Mouse (Mus musculus): Measurements from ENCODE around the gene Trub1. TPM values are rescaled to one million over a fixed set of nuclear protein-coding genes. Genes with fewer than 3 reads are reported as not detected.

Trub1 gene
- total RNA-seq, 2 experiments from 2014 or later, result 18.5 to 18.8 TPM

DNA sequence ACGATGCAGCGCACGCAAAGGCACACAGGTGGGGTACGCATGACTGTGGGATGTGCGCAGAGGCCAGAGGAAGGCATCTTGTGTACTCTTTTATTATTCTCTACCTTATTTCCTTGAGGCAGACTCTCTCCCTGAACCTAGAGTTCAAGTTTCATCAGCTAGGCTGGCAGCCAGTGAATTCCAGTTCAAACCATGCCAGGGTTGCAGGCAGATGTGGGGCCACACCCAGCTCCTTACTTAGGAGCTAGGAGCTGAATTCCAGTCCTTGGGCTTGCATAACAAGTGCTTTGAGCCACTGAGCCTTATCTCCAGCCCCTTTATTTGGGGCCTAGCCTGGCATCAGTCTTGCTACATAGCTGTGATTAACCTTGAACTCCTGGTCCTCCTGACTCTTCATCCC lies 13.4 kb upstream of the Trub1 start:
- DNase-seq (ENCODE audit: low spot score in 2 of 2), result no peak

DNA sequence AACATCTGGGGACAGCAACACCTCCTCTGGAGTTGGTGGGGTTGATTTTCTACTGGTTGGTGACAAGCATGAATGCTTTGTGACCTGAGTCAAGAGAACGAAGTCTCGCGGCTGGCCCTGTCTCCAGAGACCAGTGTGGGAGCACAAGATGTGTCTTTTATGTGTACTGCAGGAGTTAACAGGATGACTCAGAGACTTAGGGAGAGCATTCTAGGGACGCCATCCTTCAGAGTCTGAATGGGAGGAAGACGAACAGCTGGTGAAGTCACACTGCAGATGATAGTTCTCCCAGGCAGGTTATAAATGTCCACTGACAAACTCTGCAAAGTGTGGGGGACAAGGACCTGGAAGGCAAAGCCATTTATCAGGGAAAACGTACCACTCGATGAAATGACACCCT lies 11.2 kb upstream of the Trub1 start:
- no peak for DNase-seq (ENCODE audit: low spot score in 2 of 2)

DNA sequence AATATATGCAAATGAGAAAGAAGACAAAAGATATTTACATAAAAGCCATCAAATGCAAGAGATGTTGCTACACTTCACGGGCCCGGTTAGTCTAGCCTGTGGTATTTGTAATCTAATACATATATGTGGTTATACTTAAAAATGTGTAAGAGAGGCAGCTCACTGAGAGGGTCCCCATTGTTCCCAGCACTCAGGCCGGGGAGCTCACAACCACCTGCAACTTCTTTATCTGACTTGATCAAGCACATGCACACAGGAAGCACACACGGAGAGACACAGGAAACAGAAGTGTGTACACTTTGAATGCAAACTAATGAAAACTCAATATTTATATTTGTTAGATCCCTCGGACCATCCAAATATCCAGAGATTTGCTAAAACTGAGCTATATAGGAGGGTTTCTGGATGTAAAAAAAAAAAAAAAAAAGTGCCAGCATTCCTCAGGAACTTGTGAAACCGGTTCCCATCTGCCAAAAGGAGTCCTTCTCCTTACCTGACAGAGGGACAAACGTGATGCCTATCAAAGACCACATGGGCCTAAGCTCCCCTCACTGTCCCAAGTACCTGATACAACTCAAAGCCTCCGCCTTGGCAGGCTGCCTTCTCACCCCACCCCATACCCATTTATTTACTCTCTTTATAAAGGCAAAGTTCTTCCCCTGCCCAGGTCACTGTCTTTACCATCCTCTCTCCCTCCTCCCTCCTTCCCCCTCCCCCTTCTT lies 9.6 kb upstream of the Trub1 start:
- DNase-seq (ENCODE audit: low spot score in 2 of 2), result no peak

DNA sequence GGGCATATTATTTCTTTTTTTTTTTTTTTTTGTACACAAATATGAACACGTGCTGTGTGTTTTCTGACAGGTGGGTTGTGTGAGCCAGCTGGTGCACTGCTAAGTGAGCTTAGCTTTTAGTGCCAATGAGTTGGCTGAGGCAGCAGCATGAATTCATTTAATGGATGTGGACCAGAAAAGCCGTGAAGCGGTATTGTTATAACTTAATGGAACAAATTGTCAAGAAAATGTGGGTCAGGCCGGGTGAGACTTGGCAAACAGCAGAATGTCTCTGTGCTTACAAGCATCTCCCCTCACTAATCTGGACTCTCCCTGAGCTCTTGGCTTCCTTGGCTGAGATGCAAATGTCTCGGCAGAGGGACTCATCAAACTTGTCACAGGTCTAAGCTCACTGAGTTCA lies 7.7 kb upstream of the Trub1 start:
- DNase-seq (ENCODE audit: low spot score in 2 of 2), result peak in 1 of 2 experiments; percentile 27

DNA sequence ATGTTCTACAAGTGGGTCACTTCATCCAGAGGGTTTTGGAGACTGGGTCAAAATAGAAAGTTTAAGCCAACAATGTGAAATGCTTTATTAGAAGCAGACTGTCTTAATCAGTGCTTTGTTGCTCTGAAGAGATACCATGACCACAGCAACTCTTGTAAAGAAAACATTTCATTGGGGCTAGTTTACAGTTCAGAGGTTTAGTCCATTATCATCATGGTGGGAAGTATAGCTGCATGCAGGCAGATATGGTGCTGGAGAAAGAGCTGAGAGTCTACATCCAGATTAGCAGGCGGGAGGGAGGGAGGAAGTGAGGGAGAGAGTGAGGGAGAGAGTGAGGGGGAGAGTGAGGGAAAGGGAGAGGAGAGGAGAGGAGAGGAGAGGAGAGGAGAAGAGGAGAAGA lies 1.9 kb upstream of the Trub1 start:
- DNase-seq (ENCODE audit: low spot score in 2 of 2), result no peak

DNA sequence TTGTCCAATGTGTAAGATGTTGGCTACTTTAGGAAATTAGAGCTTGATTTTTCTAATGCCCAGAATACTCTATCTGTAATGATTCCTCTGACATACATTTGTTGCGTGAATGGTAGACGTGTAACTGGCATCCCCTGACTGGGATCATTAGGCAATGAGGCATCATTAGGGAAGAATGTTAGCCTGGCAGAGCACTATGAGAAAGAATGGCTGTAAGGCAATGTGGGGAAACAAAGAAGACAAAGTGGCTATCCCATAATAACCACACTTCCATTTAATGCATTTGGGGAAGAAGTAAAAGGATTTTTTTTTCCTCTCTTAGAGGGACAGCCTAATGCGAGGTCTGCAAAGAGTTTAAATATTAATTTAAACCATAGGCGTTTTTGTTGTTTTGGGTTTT lies 950 bp upstream of the Trub1 start:
- DNase-seq (ENCODE audit: low spot score in 2 of 2), result no peak

DNA sequence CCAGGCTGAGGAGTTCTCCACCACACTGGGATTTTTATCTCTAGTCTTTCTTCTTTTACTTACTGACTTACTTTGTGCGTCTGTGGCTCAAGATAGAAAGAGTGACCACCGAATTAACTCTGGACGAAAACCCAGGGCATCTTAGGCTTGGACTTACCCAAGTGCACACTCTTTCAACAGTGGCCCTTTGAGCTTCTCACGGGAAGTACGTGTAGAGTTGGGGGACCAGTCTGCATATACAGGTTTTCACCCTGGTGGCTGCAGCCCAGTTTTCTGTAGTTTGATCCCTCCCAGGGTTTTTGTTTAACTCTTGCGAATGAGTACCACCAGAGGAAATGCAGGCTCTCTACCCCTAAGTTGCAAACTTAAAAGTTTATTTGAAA lies 497 bp downstream of the Trub1 start:
- no peak for DNase-seq (ENCODE audit: low spot score in 2 of 2)

DNA sequence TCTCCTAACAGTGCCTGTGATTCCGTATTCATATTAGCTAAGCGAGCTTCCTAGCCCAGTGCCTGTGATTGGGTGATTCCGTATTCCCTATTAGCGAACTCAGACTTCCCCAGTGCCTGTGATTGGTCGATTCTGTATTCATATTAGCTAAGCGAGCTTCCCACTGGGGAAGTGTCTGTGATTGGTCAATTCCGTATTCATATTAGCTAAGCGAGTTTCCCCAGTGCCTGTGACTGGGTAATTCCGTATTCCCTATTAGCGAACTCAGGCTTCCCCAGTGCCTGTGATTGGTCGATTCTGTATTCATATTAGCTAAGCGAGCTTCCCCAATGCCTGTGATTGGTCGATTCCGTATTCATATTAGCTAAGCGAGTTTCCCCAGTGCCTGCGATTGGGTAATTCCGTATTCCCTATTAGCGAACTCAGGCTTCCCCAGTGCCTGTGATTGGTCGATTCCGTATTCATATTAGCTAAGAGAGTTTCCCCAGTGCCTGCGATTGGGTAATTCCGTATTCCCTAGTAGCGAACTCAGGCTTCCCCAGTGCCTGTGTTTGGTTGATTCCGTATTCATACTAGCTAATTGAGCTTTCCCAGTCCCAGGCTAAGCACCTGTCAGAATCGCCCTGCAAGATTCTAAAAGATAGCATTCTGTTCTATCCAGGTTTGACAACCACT lies 2.7 kb downstream of the Trub1 start:
- DNase-seq (ENCODE audit: low spot score in 2 of 2), result no peak

DNA sequence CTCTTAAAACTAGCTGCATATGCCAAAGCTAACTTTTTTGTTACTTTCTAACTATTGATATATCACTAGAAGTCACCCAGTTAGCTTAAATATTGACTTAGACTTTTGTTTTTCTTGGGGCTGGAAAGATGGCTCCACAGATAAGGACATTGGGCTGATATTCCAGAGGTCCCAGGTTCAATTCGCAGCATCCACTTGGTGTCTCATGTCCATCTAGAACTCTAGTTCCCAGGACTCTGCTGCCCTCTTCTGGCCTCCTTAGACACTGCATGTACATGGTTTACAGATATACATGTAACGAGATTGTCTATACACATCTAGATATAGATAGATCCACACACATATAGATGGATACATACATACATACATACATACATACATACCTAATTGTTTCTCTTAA lies 4.4 kb downstream of the Trub1 start:
- peak in 1 of 2 experiments; percentile 66 for DNase-seq (ENCODE audit: low spot score in 2 of 2)

DNA sequence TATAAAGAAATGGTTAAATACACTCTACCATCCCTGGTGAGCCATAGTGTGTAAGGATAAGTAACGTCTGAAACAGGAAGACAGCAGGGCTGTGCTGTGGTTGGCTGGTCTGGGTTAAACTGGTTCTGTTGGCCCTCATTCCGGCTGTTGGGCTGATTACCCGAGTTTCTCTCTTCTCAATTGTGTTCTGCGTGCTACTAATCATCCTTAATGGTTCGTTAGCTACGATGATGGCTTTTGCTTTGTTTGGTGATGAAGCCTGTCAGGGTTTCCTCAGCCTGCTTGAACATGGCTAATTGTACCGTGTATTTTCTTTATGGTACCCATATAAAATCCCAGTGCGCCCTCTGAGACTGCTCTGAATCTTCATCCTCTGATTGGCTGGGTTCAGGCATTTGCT lies 11.0 kb downstream of the Trub1 start:
- DNase-seq (ENCODE audit: low spot score in 2 of 2), result no peak

DNA sequence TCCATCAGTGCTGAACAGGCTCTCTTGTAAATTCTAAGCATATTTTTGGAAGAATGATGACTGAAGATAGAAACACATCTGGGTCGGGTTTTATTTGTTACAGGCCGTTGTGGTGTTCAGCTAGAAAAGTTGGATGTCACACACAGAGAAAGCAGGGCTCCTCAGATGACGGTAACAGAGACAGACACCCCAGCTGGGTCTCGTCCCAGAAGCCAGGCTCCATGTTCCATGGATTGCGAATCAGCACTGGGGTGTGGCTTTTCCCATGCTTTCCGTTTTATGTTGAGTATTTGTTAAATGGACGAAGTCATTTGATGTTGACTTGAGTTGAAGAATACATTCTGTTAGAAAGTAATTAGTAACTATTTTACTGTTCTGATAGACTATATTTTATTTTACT lies 13.0 kb downstream of the Trub1 start:
- no peak for DNase-seq (ENCODE audit: low spot score in 2 of 2)

DNA sequence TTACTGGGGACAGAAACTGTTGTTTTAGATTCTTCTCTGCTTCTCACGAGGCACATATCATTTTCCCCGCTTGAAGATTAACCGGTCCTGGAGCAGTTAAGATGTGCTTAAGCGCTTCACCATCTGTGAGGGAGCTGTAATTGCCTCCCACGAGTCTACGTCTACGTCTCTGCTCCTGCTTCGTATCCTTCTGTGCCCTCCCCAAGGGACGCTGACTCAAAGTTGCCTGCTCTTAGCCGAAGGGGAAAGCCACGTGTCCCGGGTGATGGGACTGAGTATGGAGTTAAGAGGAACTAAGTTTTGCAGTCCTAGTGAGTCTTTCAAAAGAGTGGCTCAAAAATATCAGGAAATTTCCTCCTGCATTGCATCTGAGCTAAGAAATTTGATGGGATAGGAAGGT lies 18.3 kb downstream of the Trub1 start:
- peak; percentile 37 to 47 for DNase-seq (ENCODE audit: low spot score in 2 of 2)

DNA sequence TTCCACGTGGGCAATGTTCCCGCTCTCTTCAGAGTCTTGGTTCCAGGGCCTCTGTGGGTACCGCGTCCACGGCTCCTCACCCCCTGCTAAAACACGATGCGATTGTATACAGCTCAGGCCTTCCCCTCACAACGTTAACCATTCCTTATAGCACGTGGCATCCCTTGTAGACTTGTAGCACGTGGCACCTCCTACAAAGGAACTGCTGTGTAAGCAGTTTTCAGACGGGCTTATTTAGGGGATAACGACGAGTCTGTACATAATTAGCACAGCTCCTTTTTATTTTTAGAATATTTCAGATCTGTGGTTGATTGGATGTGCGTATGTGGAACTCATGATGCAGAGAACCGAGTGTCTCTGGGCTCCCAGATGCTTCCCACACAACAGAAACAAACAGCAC lies 19.5 kb downstream of the Trub1 start:
- no peak for DNase-seq (ENCODE audit: low spot score in 2 of 2)

DNA sequence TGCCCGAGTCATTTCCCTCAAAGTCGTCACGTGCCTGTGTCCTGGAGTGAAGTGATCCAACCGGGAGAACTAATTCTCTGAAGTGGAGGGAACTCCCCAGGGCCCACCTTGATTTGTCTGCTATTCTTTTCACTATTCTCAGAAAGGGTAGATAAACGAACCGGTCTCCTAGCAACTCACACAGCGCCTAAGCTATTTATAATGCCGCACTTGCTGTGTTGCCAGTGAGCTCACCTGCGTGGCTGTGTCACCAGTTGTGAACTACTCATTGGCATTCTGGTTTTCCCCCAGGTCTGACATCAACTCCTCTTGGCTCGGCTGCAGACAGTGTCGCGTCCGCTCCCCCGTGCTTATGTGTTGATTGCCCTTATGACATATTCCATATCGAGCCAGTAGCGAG lies 20.6 kb downstream of the Trub1 start:
- no peak for DNase-seq (ENCODE audit: low spot score in 2 of 2)

DNA sequence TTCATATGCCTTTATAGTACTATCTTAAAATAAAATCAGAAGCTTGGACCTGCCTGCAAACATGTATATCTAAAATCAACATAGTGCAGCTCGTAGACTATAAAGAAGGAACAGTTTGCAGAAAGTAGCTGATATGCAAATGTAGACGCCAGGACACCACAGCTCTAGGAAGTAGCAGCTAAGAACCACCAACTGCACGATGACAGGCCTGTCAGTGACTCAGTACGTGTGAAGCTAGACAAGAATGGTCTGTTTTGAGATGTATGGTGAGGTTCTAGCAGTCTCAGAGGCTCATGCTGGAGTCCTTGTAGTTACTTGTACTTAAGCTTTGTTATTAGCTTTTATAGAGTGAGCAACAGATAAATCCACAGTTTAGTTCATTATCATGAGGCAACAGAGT lies 22.6 kb downstream of the Trub1 start:
- no peak for DNase-seq (ENCODE audit: low spot score in 2 of 2)

DNA sequence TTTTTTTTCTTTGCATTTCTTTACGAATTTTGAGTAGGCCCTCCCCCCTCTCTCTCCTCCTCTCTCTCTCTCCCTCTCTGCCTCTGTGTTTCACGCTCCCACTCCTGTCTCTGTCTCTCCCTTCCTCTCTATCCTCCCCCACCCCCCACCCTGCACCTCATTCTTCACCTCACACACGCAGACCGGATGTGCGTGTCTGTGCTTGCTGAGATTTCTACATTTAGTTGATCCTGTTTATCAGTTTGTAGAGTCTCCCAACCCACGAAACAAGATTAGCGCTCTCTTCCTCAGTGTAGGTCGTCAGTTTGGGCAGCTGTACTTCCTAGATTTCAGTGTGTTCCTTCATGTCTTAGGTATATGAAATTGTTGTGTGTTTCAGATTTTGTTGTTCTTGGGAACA lies 24.6 kb downstream of the Trub1 start:
- no peak for DNase-seq (ENCODE audit: low spot score in 2 of 2)

DNA sequence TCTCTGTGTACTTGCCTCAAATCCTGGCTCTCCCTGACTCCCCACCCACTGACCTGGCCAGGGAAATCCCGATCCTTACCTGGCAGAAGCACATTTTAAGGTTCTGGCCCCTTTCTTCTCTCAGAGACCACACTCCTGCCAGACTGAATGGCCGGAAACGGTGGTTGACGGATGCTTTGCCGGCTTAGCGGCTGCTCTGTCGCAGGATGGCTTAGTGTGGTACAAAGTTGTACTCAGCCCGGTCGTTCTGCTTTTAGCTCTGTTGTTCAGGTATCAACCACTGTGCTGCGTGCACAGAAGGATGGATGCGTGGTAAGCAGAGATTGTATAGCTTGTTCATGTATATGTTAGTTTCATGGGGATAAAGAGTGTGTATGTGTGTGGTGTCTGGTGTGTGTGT lies 25.3 kb downstream of the Trub1 start:
- no peak for DNase-seq (ENCODE audit: low spot score in 2 of 2)

DNA sequence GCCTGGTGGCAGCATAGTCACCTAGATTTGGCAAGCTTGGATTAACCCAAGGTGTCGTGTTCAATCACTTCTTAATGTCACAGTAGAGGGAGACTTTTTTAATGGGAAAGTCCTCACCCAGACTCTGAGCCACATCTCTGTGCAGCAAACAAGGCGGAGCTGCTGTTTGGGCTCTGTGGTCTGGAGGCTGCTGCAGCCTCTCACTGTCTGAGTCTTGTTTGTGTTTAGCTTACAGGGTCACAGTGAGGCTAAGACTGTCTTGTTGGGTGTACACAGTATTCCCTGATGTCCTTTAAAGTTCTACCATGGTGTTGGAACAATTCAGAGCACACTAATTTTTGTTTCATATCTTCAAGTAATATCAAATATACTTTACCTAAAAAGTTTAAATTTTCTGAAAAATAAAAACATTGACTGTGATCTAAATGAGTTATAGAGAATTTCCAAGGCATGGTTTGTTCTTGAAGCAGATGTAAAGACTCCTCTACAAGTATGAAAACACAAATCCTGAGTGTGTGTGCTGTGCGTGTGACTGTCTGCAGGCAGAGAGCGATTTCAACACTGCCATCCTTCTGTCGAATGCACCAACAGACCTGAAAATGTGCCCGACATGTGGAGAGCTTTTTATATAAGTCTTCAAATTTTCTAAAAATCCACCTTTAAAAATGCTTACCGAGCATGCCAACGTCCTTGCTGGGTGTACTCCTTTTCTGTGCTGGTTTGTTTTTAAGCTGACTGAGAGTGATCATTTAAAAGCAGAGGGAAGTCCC lies 27.4 kb downstream of the Trub1 start:
- no peak for DNase-seq (ENCODE audit: low spot score in 2 of 2)

DNA sequence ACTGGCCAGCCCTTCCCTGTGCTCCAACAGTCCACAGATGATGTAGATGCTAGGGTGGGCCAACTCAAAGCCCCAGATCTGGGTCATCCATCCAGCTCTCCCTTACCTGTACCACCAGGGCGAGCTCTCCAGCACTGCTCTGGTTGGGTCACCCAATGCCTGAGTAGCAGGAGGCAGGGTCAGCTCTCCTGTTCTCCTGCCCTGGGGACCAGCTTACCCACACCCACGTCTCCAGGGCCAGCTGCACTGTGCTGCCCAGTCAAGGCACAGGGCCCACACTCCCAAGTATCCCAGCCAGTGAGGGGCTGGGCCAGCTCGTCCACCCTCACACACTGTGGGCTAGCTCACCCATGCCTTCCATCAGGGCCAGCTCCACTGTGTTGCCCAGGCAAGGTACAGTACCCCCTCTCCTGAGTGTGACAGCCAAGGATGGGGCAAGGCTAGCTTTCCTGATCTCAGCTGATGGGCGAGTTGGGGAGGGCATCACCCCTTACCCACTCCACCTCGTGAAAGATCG lies 29.1 kb downstream of the Trub1 start:
- DNase-seq (ENCODE audit: low spot score in 2 of 2), result no peak

DNA sequence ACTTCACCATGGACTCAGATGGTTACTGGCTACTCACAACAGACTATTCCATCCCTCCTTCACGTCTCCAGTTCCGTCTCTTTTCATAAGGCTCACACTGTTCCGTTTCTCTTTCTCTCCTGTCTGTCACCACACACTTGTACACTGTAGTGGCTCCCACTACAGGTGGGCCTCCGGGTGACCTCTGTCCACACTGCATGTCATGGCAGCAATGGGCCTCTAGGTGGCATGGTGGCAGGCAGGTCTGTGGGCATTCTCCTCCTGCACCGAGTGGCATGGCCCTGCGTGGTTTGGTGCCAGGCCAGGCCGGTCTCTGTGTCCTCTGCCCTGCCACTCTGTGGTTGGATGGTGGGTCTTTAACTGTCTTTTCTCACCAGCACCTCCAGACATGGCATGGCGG lies 30.1 kb downstream of the Trub1 start:
- peak in 1 of 2 experiments; percentile 28 for DNase-seq (ENCODE audit: low spot score in 2 of 2)

DNA sequence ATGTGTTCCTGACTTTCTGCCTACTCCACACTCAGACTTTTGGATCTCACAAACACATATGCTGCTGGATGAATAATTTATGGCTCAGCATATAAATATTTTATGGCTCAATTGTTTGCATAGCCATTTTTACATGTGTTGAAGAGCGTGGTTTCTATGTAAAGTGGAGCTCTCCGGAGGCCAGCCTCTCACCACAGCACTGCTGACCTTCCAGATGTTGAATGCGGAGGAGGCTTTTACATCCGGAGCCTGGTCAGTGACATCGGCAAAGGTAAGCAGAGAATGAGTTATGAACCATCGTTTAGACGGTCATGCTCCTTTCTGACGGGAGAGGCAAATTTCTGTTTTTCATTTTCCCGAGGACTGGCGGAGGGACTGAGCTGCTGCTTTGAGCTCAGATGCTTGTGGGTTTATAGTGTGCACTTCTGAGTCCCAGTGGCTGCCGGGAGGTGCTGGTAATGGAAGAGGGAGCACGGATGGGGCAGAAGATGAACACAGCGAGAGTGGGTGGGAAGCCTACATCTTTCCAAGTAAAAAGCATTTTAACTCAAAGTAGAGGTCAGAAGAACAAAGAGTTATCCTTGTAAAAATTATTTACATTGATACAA lies 34.4 kb downstream of the Trub1 start:
- peak in 1 of 2 experiments; percentile 26 for DNase-seq (ENCODE audit: low spot score in 2 of 2)

DNA sequence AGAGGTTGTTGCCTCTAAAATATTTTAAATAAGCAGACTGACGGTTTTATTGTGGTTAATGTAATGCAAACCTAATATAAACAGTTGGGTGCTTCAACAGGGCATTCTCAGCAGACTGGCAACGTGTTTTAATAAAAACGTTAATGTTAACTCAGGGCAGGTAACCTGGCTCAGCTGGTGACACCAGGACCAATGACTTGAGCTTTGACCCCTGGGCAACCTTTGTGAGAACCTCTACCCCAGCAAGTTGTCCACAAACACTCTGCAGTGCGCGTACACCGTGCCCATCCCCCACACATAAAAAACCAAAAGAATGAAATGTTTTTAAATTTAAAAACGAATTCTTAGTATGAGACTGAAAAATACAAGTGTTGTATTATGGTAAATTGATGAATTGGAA lies 36.8 kb downstream of the Trub1 start:
- no peak for DNase-seq (ENCODE audit: low spot score in 2 of 2)

All from left cerebral cortex, adult 18-20 months (tissue).